Mouse (Mus musculus) C3H10T1/2 (cell line): Measurements from ENCODE around the gene Gm49721. TPM values are rescaled to one million over a fixed set of nuclear protein-coding genes. Genes with fewer than 3 reads are reported as not detected.

Experiments used
- polyA plus RNA-seq, 2 experiments: library from polyadenylated mRNA; unstranded; fragments of >200 nt; fragmentation: generic; extraction: Trizol; gene quantifications; one replicate each; pipeline ENCODE4 v1.2.1; 2012; ENCODE audit warnings: missing spikeins in 2 of 2

Gene Gm49721
- not detected for polyA plus RNA-seq

DNA sequence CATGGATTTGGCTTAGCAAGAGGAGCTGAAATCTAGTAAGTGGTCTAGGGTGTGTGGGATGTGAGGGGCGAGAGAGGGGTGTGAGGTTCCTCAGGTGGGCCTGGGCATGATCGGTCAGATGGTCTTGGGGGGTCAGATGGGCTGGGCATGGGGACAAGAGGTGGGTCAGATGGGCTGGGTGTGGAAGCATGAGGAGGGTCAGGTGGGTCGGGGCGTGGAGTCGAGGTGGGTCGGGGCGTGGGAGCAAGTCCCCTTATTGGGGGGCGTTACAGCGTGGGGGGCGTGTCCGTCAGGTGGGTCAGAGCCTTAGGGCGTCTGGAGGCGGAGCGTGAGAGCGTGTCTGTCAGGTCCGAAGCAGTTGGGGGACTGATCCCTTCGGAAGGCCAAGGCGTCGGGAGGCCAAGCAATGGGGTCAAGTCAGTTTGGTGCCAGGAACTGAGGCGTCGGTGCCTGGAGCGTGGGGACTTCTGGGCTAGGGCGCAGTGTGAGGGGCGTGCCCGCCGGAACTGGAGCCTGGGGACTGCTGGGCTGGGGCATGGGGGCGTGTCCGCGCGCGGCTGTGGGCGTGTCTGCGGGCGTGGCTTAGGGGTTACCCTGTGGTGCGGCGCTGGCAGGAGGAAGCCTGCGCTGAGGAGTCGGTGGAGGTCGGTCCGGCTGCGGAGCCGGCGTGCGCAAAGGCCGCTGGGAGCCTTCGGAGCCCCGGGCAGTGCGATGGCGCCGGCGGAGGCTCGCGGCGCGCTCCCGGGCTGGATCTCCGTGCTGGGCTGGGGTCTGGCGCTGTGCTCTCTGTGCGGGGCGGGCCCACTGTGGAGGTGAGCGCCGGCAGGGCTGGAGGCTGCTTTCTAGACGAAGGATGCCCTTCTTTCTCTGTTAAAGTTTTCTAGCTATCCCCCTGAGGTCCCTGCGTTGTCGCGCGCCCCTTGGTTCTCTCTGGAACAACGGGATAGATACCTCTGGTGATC is at the start of gene Gm49721:
Gm49721 (plus strand) TSS at position 618 of the 962 bp plus-strand sequence.

DNA sequence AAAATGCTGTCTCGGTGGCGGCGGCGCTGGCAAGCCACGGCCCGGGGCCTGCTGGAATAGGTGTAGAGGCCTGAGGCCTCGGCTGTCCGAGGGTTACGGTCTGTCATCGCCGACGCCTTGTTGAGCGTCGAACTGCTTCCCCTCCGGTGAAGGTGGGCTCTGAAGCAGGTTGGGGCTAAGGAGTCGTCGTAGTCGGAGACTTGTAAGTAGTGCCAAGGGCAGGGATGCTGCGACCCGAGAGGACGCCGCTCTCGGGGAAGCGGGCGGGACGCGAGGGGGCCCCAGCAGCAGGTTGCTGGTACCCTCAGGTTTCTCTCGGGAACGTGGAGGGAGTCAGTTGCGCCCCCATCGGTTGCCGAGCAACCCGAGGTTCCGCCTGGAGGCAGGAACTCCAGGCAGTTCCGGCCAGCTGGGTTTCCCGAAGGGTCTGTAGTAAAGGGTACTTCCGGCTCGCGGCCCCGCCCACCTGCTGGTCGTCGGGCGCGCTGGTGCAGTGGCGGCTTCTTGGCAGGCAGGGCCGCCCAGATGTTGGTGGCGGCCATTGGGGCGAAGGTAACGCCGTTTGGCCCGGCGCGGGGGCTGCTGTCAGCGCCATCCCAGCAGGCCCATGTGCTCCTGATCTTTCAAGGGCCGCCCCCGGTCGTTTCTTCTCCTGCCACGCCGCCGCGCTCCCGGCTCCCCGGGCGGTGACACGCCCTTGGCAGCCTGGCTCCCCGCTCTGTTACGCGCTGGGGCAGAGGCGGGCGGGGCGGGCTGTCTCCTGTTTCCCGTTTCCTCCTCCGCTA is 30.5 kb upstream of the Gm49721 start, which contains the start of gene Rsph3b:
Rsph3b (minus strand) TSS at position 699 of the 785 bp plus-strand sequence.

GRCm38 (mm10) chr17:6960776-6961175 is 17.9 kb upstream of the Gm49721 start, which contains the start of gene Tagap1:
Gene Tagap1, minus strand, starts transcription at chr17:6961156.

GRCm38 (mm10) chr17:6970334-6970733 is 8.4 kb upstream of the Gm49721 start, which contains the start of gene Rnaset2b:
Gene Rnaset2b, plus strand, starts transcription at chr17:6970634.

GRCm38 (mm10) chr17:7025257-7025656 is 46.6 kb downstream of the Gm49721 start, which contains the start of gene Gm1604a:
Gene Gm1604a, plus strand, starts transcription at chr17:7025568.

Other genes with a start within 250 kb of the Gm49721 start
- gene Ezr, start 196.1 kb upstream of the Gm49721 start, polyA plus RNA-seq: under 1 TPM; 0.08 to 0.17 TPM
- 1 to 10 TPM in 1 of 2 experiments, under 1 TPM in 1; 0.41 to 1.5 TPM for gene Rsph3b, start 30.2 kb upstream of the Gm49721 start, polyA plus RNA-seq
- gene Tagap1, start 17.7 kb upstream of the Gm49721 start, polyA plus RNA-seq: 1 to 10 TPM in 1 of 2 experiments, under 1 TPM in 1; 0.99 to 9.6 TPM
- 10 to 100 TPM; 41.7 to 77.3 TPM for gene Rnaset2b, start 8.3 kb upstream of the Gm49721 start, polyA plus RNA-seq
- not detected for gene Gm1604a, start 46.7 kb downstream of the Gm49721 start, polyA plus RNA-seq
- gene Rps6ka2, start 191.2 kb downstream of the Gm49721 start, polyA plus RNA-seq: 1 to 10 TPM; 3.6 to 4.2 TPM